Mouse (Mus musculus): ENCODE data around the gene Pigz. TPM values are rescaled to one million over a fixed set of nuclear protein-coding genes. Genes with fewer than 3 reads are reported as not detected.

Pigz gene
- total and polyA plus RNA-seq, 3 experiments = 0.35 to 1.3 (median 0.71) TPM

Small RNA genes within 50 kb of the gene (microRNA-seq; reads per million reads assigned to microRNA genes)
- gene Gm26269 = 0 reads per million in 2 experiments

Other genes with a start within 250 kb of the Pigz start
- gene Meltf, start 55.0 kb upstream of the Pigz start, total RNA-seq (2021) = not detected
- 0.02 and 0.04 TPM in 2 replicates for gene Meltf, start 55.0 kb upstream of the Pigz start, polyA plus RNA-seq (2012; rRNA removed)
- 10 to 100 TPM; 40.5 to 47.4 TPM for gene 0610012G03Rik, start 14.6 kb downstream of the Pigz start, total RNA-seq (2021)
- 143 and 164 TPM in 2 replicates for gene 0610012G03Rik, start 14.6 kb downstream of the Pigz start, polyA plus RNA-seq (2012; rRNA removed)
- gene Ncbp2, start 14.7 kb downstream of the Pigz start, total RNA-seq (2021) = 10 to 100 TPM; 45.1 to 54.0 TPM
- 2.3 and 6.0 TPM in 2 replicates for gene Ncbp2, start 14.7 kb downstream of the Pigz start, polyA plus RNA-seq (2012; rRNA removed)
- gene Senp5, start 69.4 kb downstream of the Pigz start, total RNA-seq (2021) = 10 to 100 TPM; 19.1 to 26.3 TPM
- 1.6 and 1.7 TPM in 2 replicates for gene Senp5, start 69.4 kb downstream of the Pigz start, polyA plus RNA-seq (2012; rRNA removed)
- 10 to 100 TPM; 50.4 to 57.5 TPM for gene Pak2, start 145.5 kb downstream of the Pigz start, total RNA-seq (2021)
- 15.0 and 20.6 TPM in 2 replicates for gene Pak2, start 145.5 kb downstream of the Pigz start, polyA plus RNA-seq (2012; rRNA removed)
- gene Pigx, start 165.9 kb downstream of the Pigz start, total RNA-seq (2021) = 10 to 100 TPM; 30.8 to 35.5 TPM
- 27.6 and 40.0 TPM in 2 replicates for gene Pigx, start 165.9 kb downstream of the Pigz start, polyA plus RNA-seq (2012; rRNA removed)
- 10 to 100 TPM in 1 of 2 experiments, 1 to 10 TPM in 1; 8.0 to 15.4 TPM for gene Cep19, start 165.9 kb downstream of the Pigz start, total RNA-seq (2021)
- gene Cep19, start 165.9 kb downstream of the Pigz start, polyA plus RNA-seq (2012; rRNA removed) = 29.9 and 33.1 TPM in 2 replicates
- gene Nrros, start 231.7 kb downstream of the Pigz start, total RNA-seq (2021) = 1 to 10 TPM; 4.1 to 6.3 TPM
- 13.4 and 14.1 TPM in 2 replicates for gene Nrros, start 231.7 kb downstream of the Pigz start, polyA plus RNA-seq (2012; rRNA removed)
- not detected for gene Bex6, start 246.0 kb downstream of the Pigz start, total RNA-seq (2021)
- not detected in 2 replicates for gene Bex6, start 246.0 kb downstream of the Pigz start, polyA plus RNA-seq (2012; rRNA removed)